Mouse (Mus musculus) neutrophil, adult 5-6 weeks (primary cell): Measurements from ENCODE around the gene 1700113H08Rik. TPM values are rescaled to one million over a fixed set of nuclear protein-coding genes. Genes with fewer than 3 reads are reported as not detected.

ENCODE experiments used
- ATAC-seq: fragments of 151-379, 151-347 bp; 2 replicates; pipeline ENCODE4 v1.8.0; 2017; ENCODE audit warnings: mild to moderate bottlenecking, moderate TSS enrichment; ENCODE audit not compliant: insufficient number of reproducible peaks, poor library complexity, low FRiP score, severe bottlenecking; ENCODE audit errors: extremely low read depth
- total RNA-seq: library from RNA; stranded (forward); fragments of 200-1000 nt; gene quantifications from 2 replicates; pipeline ENCODE4 v1.2.3, GENCODE M21; 2017

1700113H08Rik gene
- total RNA-seq, 1 experiment from 2014 or later: not detected

GRCm38 (mm10) chr10:87151050-87151449 lies 93.2 kb downstream of the 1700113H08Rik start:
- ATAC-seq: no peak

- no peak for ATAC-seq
Observed at GRCm38 (mm10) chr10:87153731-87154505, 96.1 kb downstream of the 1700113H08Rik start.

GRCm38 (mm10) chr10:87159781-87160180 lies 101.9 kb downstream of the 1700113H08Rik start:
- ATAC-seq: no peak

GRCm38 (mm10) chr10:87196123-87196756 lies 138.4 kb downstream of the 1700113H08Rik start:
- ATAC-seq: no peak

GRCm38 (mm10) chr10:87198720-87199119 lies 140.9 kb downstream of the 1700113H08Rik start:
- ATAC-seq: no peak

GRCm38 (mm10) chr10:87209466-87209865 lies 151.6 kb downstream of the 1700113H08Rik start:
- ATAC-seq: no peak

- no peak for ATAC-seq
Observed at GRCm38 (mm10) chr10:87211046-87211445, 153.2 kb downstream of the 1700113H08Rik start.

- ATAC-seq: no peak
Observed at GRCm38 (mm10) chr10:87212854-87213253, 155.0 kb downstream of the 1700113H08Rik start.

- ATAC-seq: no peak
Observed at GRCm38 (mm10) chr10:87230071-87230910, 172.4 kb downstream of the 1700113H08Rik start.

- no peak for ATAC-seq
Observed at GRCm38 (mm10) chr10:87239332-87240008, 181.6 kb downstream of the 1700113H08Rik start.

GRCm38 (mm10) chr10:87271724-87272123 lies 213.9 kb downstream of the 1700113H08Rik start:
- ATAC-seq: no peak

GRCm38 (mm10) chr10:87272133-87272622 lies 214.3 kb downstream of the 1700113H08Rik start:
- no peak for ATAC-seq

GRCm38 (mm10) chr10:87275075-87275474 lies 217.2 kb downstream of the 1700113H08Rik start:
- no peak for ATAC-seq

Other genes starting within 250 kb of the 1700113H08Rik start
- gene Stab2, start 50.0 kb upstream of the 1700113H08Rik start, total RNA-seq: not detected in 2 replicates